Mouse (Mus musculus) bone marrow, adult 2 months (tissue): ENCODE measurements around the gene Pde4d.

Source experiments
- CTCF ChIP-seq: fragments of 200-500 bp; IDR thresholded peaks from 2 replicates; pipeline ENCODE4 v1.5.1; 2011; ENCODE audit warnings: low read length, control low read depth; ENCODE audit not compliant: control insufficient read depth, insufficient read depth
- POLR2A ChIP-seq: fragments of 200-500 bp; IDR thresholded peaks from 2 replicates; pipeline ENCODE4 v1.6.1; 2011; ENCODE audit warnings: low read depth, mild to moderate bottlenecking, control low read depth, low read length, borderline replicate concordance; ENCODE audit not compliant: control insufficient read depth

DNA sequence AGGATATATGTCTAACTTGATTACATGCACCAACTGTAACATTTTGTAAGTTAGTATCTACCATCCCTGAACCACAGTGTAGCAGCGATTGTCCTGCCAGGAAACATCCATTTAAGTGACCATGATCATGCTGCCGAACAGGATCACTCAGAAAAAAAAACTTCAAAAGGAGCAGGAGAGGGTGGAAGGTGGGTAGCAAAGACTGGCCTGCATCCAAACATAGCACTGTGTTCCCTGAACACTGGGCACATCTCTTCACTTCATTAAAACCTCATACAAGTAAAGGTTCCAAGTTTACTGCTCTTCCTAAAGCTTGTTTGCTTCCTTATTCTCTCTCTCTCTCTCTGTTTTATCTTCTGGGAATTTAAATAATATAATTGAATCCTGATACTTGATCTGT lies 1256.4 kb downstream of the Pde4d start:
- no peak for TF ChIP-seq CTCF
- no peak for TF ChIP-seq POLR2A
